Mouse (Mus musculus) midbrain, embryonic 13.5 days (tissue): ENCODE results near the gene Mrps27. TPM values are rescaled to one million over a fixed set of nuclear protein-coding genes. Genes with fewer than 3 reads are reported as not detected.

Experiments
- ATAC-seq: fragments of 200-750 bp; cut with Nextera tagmentation; 2 replicates; pipeline ENCODE4 v1.8.0; 2017; ENCODE audit warnings: mild to moderate bottlenecking, moderate TSS enrichment, moderate library complexity
- H3K27ac ChIP-seq: fragments of 300-500 bp; sonication (generic); 2 replicates; pipeline ENCODE4 v1.5.1; 2015; ENCODE audit warnings: inconsistent platforms, mild to moderate bottlenecking, moderate library complexity
- H3K27me3 ChIP-seq: fragments of 300-500 bp; sonication (generic); 2 replicates; pipeline ENCODE4 v1.6.1; 2015; ENCODE audit warnings: mild to moderate bottlenecking, inconsistent platforms
- H3K36me3 ChIP-seq: fragments of 300-500 bp; sonication (generic); 2 replicates; pipeline ENCODE4 v1.6.1; 2015; ENCODE audit warnings: mild to moderate bottlenecking, inconsistent platforms
- H3K4me1 ChIP-seq: fragments of 300-500 bp; sonication (generic); replicated peaks from 2 replicates; pipeline ENCODE4 v1.6.1; 2015; ENCODE audit warnings: inconsistent platforms
- H3K4me2 ChIP-seq: fragments of 300-500 bp; sonication (generic); replicated peaks from 2 replicates; pipeline ENCODE4 v1.6.1; 2015; ENCODE audit warnings: moderate library complexity, mild to moderate bottlenecking, inconsistent platforms
- H3K4me3 ChIP-seq: fragments of 300-500 bp; sonication (generic); replicated peaks from 2 replicates; pipeline ENCODE4 v1.5.1; 2015; ENCODE audit warnings: mild to moderate bottlenecking, inconsistent platforms
- H3K9ac ChIP-seq: fragments of 300-500 bp; sonication (generic); replicated peaks from 2 replicates; pipeline ENCODE4 v1.6.1; 2015; ENCODE audit warnings: mild to moderate bottlenecking, inconsistent platforms
- H3K9me3 ChIP-seq: fragments of 300-500 bp; sonication (generic); 2 replicates; pipeline ENCODE4 v1.6.1; 2016; ENCODE audit warnings: mild to moderate bottlenecking, inconsistent platforms
- WGBS: fragments of 180-500 bp; shearing (Covaris S2); methylation state at CpG from one replicate; pipeline ENCODE4 v1.1.7; 2015; 5-methylcytosine and 5-hydroxymethylcytosine counted together
- polyA plus RNA-seq: library from polyadenylated mRNA; unstranded; fragments of >200 nt; fragmentation: Nextera tagmentation; extraction: Ambion mirVana; gene quantifications from 2 replicates; pipeline ENCODE4 v1.2.1, GENCODE M21; 2015

Mrps27 gene
- polyA plus RNA-seq, 1 experiment from 2014 or later = 39.5 TPM

GRCm38 (mm10) chr13:99374191-99374590 is 29.6 kb downstream of the Mrps27 start:
- Histone ChIP-seq H3K4me2 (no peak overlapping the region), H3K9ac (no peak overlapping the region), H3K4me1 (peaks cover 4% of the 10 kb centered on the region; the same call in 1 of the 2 replicates), H3K27ac (no peak overlapping the region), H3K27me3 (no peaks in the 10 kb centered on the region), H3K9me3 (no peaks in the 10 kb centered on the region), H3K36me3 (peaks cover 4% of the 10 kb centered on the region; the same call in 1 of the 2 replicates), H3K4me3 (no peak overlapping the region)
- 93% methylated on average over 4 of the region's 4 CpGs for WGBS
- no peak for ATAC-seq

GRCm38 (mm10) chr13:99375550-99375949 is 31.0 kb downstream of the Mrps27 start:
- Histone ChIP-seq H3K4me3 (no peak overlapping the region), H3K27ac (no peak overlapping the region), H3K9me3 (no peaks in the 10 kb centered on the region), H3K4me2 (no peak overlapping the region), H3K9ac (no peak overlapping the region), H3K4me1 (peaks cover 4% of the 10 kb centered on the region; the same call in 1 of the 2 replicates), H3K27me3 (no peaks in the 10 kb centered on the region), H3K36me3 (no peaks in the 10 kb centered on the region)
- ATAC-seq = peak; percentile 68; the same call in 1 of the 2 replicates
- WGBS = 34% methylated on average over 6 of the region's 6 CpGs

- WGBS = 93% methylated on average over 6 of the region's 6 CpGs
- no peak overlapping the region for H3K4me2 ChIP-seq
These were observed 32.5 kb downstream of the Mrps27 start for GRCm38 (mm10) chr13:99377055-99377454.

GRCm38 (mm10) chr13:99378223-99378622 is 33.6 kb downstream of the Mrps27 start:
- Histone ChIP-seq H3K27ac (no peak overlapping the region), H3K27me3 (no peaks in the 10 kb centered on the region), H3K9ac (no peak overlapping the region), H3K4me3 (no peak overlapping the region), H3K36me3 (peaks cover 4% of the 10 kb centered on the region; the same call in 1 of the 2 replicates), H3K9me3 (no peaks in the 10 kb centered on the region), H3K4me2 (no peak overlapping the region), H3K4me1 (peaks cover 14% of the 10 kb centered on the region)
- ATAC-seq = no peak
- WGBS = 94% methylated on average over 1 of the region's 1 CpGs

More at GRCm38 (mm10) chr13:99377055-99377454, 32.5 kb downstream of the Mrps27 start:
- no peak for ATAC-seq
- H3K4me1 ChIP-seq = peaks cover 9% of the 10 kb centered on the region
- H3K27me3 ChIP-seq = no peaks in the 10 kb centered on the region
- no peak overlapping the region for H3K4me3 ChIP-seq
- H3K9ac ChIP-seq = no peak overlapping the region
- no peak overlapping the region for H3K27ac ChIP-seq
- peaks cover 4% of the 10 kb centered on the region; the same call in 1 of the 2 replicates for H3K36me3 ChIP-seq
- no peaks in the 10 kb centered on the region for H3K9me3 ChIP-seq

GRCm38 (mm10) chr13:99382373-99382772 is 37.8 kb downstream of the Mrps27 start:
- H3K27ac ChIP-seq = no peak overlapping the region
- H3K9ac ChIP-seq = no peak overlapping the region
- H3K4me1 ChIP-seq = peaks cover 15% of the 10 kb centered on the region
- H3K27me3 ChIP-seq = no peaks in the 10 kb centered on the region
- H3K4me2 ChIP-seq = no peak overlapping the region
- no peaks in the 10 kb centered on the region for H3K9me3 ChIP-seq
- no peak overlapping the region for H3K4me3 ChIP-seq
- peaks cover 4% of the 10 kb centered on the region; the same call in 1 of the 2 replicates for H3K36me3 ChIP-seq
- WGBS = 41% methylated on average over 6 of the region's 6 CpGs
- ATAC-seq = no peak

GRCm38 (mm10) chr13:99384555-99385203 is 40.1 kb downstream of the Mrps27 start:
- peaks cover 21% of the 10 kb centered on the region for H3K4me1 ChIP-seq
- 39% methylated on average over 7 of the region's 7 CpGs for WGBS
- no peak overlapping the region for H3K9ac ChIP-seq
- no peak overlapping the region for H3K4me2 ChIP-seq
- no peaks in the 10 kb centered on the region for H3K27me3 ChIP-seq
- no peak for ATAC-seq
- H3K27ac ChIP-seq = peak overlapping the region; percentile 17; the same call in 1 of the 2 replicates
- no peaks in the 10 kb centered on the region for H3K9me3 ChIP-seq
- H3K36me3 ChIP-seq = peaks cover 4% of the 10 kb centered on the region; the same call in 1 of the 2 replicates
- H3K4me3 ChIP-seq = no peak overlapping the region

GRCm38 (mm10) chr13:99385911-99386310 is 41.3 kb downstream of the Mrps27 start:
- Histone ChIP-seq H3K4me2 (no peak overlapping the region), H3K9ac (no peak overlapping the region), H3K27ac (no peak overlapping the region), H3K36me3 (peaks cover 4% of the 10 kb centered on the region; the same call in 1 of the 2 replicates), H3K4me1 (peaks cover 21% of the 10 kb centered on the region), H3K27me3 (no peaks in the 10 kb centered on the region), H3K9me3 (no peaks in the 10 kb centered on the region), H3K4me3 (no peak overlapping the region)
- WGBS = 88% methylated on average over 6 of the region's 6 CpGs
- ATAC-seq = no peak

- Histone ChIP-seq H3K4me3 (no peak overlapping the region), H3K27ac (no peak overlapping the region), H3K36me3 (peaks cover under 1% of the 10 kb centered on the region; the same call in 1 of the 2 replicates), H3K9ac (no peak overlapping the region), H3K27me3 (no peaks in the 10 kb centered on the region), H3K4me2 (no peak overlapping the region), H3K4me1 (peaks cover 20% of the 10 kb centered on the region), H3K9me3 (no peaks in the 10 kb centered on the region)
- 88% methylated on average over 7 of the region's 7 CpGs for WGBS
- no peak for ATAC-seq
These were observed 41.8 kb downstream of the Mrps27 start for GRCm38 (mm10) chr13:99386341-99386740.

GRCm38 (mm10) chr13:99387901-99388811 is 43.6 kb downstream of the Mrps27 start:
- Histone ChIP-seq H3K9me3 (no peaks in the 10 kb centered on the region), H3K27ac (no peak overlapping the region), H3K4me2 (no peak overlapping the region), H3K27me3 (no peaks in the 10 kb centered on the region), H3K4me3 (no peak overlapping the region), H3K36me3 (no peaks in the 10 kb centered on the region), H3K4me1 (peaks cover 15% of the 10 kb centered on the region; the same call in 1 of the 2 replicates), H3K9ac (no peak overlapping the region)
- 76% methylated on average over 7 of the region's 7 CpGs for WGBS
- ATAC-seq = no peak

GRCm38 (mm10) chr13:99391417-99391816 is 46.8 kb downstream of the Mrps27 start:
- Histone ChIP-seq H3K9ac (no peak overlapping the region), H3K4me2 (no peak overlapping the region), H3K4me1 (peaks cover 28% of the 10 kb centered on the region), H3K4me3 (no peak overlapping the region), H3K9me3 (no peaks in the 10 kb centered on the region), H3K36me3 (no peaks in the 10 kb centered on the region), H3K27me3 (no peaks in the 10 kb centered on the region), H3K27ac (no peak overlapping the region)
- WGBS = 71% methylated on average over 3 of the region's 3 CpGs
- peak; percentile 40; the same call in 1 of the 2 replicates for ATAC-seq

GRCm38 (mm10) chr13:99393128-99393527 is 48.5 kb downstream of the Mrps27 start:
- H3K9me3 ChIP-seq = no peaks in the 10 kb centered on the region
- WGBS = 87% methylated on average over 3 of the region's 3 CpGs
- no peaks in the 10 kb centered on the region for H3K27me3 ChIP-seq
- no peak overlapping the region for H3K9ac ChIP-seq
- no peak overlapping the region for H3K4me2 ChIP-seq
- H3K36me3 ChIP-seq = no peaks in the 10 kb centered on the region
- no peak overlapping the region for H3K27ac ChIP-seq
- no peak for ATAC-seq
- peaks cover 40% of the 10 kb centered on the region for H3K4me1 ChIP-seq
- H3K4me3 ChIP-seq = no peak overlapping the region

- H3K27ac ChIP-seq = no peak overlapping the region
- no peaks in the 10 kb centered on the region for H3K27me3 ChIP-seq
- 31% methylated on average over 3 of the region's 3 CpGs for WGBS
These were observed 50.1 kb downstream of the Mrps27 start for GRCm38 (mm10) chr13:99394694-99395093.

More at GRCm38 (mm10) chr13:99394694-99395093, 50.1 kb downstream of the Mrps27 start:
- Histone ChIP-seq H3K4me3 (no peak overlapping the region), H3K9me3 (no peaks in the 10 kb centered on the region), H3K36me3 (no peaks in the 10 kb centered on the region), H3K4me1 (peaks cover 48% of the 10 kb centered on the region), H3K4me2 (no peak overlapping the region), H3K9ac (no peak overlapping the region)
- ATAC-seq = no peak
